Comparison of ENCODE assay signal across 8 mouse cellular contexts in genomic region chr11:87422511-87423340, GRCm38 (mm10). TPM values are rescaled to one million over a fixed set of nuclear protein-coding genes. Genes with fewer than 3 reads are reported as not detected.
DNase-seq lines count a peak whose midpoint lies in the region; ATAC-seq and TF ChIP-seq lines count a peak whose summit lies in the region.

No protein-coding gene starts in this region.

- H3K27me3 ChIP-seq in heart, embryonic 15.5 days = no peaks in the 10 kb centered on the region
- no peaks in the 10 kb centered on the region for H3K27me3 ChIP-seq in liver, embryonic 14.5 days (ENCODE audit: control insufficient read depth, insufficient read depth, low read length)
- no peaks in the 10 kb centered on the region for H3K27me3 ChIP-seq in neural tube, embryonic 11.5 days (ENCODE audit: control insufficient read depth, insufficient read depth, low read length)
- no peaks in the 10 kb centered on the region for H3K27me3 ChIP-seq in stomach, postnatal 0 days (ENCODE audit: control insufficient read depth, insufficient read depth, low read length)

- peak overlapping the region; percentile 50 for H3K4me3 ChIP-seq in heart, embryonic 15.5 days
- peak overlapping the region; percentile 44 to 64; a peak in 3 of 4 replicates for H3K4me3 ChIP-seq in liver, embryonic 14.5 days (ENCODE audit: insufficient read depth in 1 of 2, low read depth in 2 of 2, low read length in 2 of 2)
- H3K4me3 ChIP-seq in neural tube, embryonic 11.5 days (ENCODE audit: low read depth, low read length) = peak overlapping the region; percentile 18; the same call in 1 of the 2 replicates
- peak overlapping the region; percentile 37 for H3K4me3 ChIP-seq in stomach, postnatal 0 days (ENCODE audit: low read depth, low read length)

- peaks cover 18% of the 10 kb centered on the region for H3K4me1 ChIP-seq in heart, embryonic 15.5 days (replicated peaks)
- peaks cover 8 to 11% of the 10 kb centered on the region in 2 experiments; a peak in 3 of 4 replicates for H3K4me1 ChIP-seq in liver, embryonic 14.5 days (replicated peaks; ENCODE audit: control insufficient read depth in 2 of 2, insufficient read depth in 2 of 2, low read length in 1 of 2)
- H3K4me1 ChIP-seq in neural tube, embryonic 11.5 days (ENCODE audit: control insufficient read depth, insufficient read depth, low read length) = no peaks in the 10 kb centered on the region; the same call in 1 of the 2 replicates
- H3K4me1 ChIP-seq in stomach, postnatal 0 days (replicated peaks; ENCODE audit: control insufficient read depth, insufficient read depth) = no peaks in the 10 kb centered on the region

- no peak for TF ChIP-seq CTCF in liver, embryonic 14.5 days (IDR thresholded peaks at IDR 0.05; ENCODE audit: low read depth)
- no peak for TF ChIP-seq CTCF in stomach, postnatal 0 days (IDR thresholded peaks at IDR 0.05; ENCODE audit: low read depth)

- peak overlapping the region; percentile 51 for H3K9ac ChIP-seq in heart, embryonic 15.5 days
- H3K9ac ChIP-seq in liver, embryonic 14.5 days (replicated peaks) = peak overlapping the region; percentile 87
- H3K9ac ChIP-seq in neural tube, embryonic 11.5 days (ENCODE audit: low read length) = peak overlapping the region; percentile 20
- peak overlapping the region; percentile 50 for H3K9ac ChIP-seq in stomach, postnatal 0 days (ENCODE audit: low read length)

- under 1% methylated on average over 26 of the region's 26 CpGs for WGBS in heart, embryonic 15.5 days
- WGBS in liver, embryonic 14.5 days (ENCODE audit: insufficient replicate concordance) = under 1% methylated on average over 26 of the region's 26 CpGs
- WGBS in neural tube, embryonic 11.5 days = under 1% methylated on average over 26 of the region's 26 CpGs
- under 1% methylated on average over 26 of the region's 26 CpGs for whole genome bisulfite sequencing in stomach, postnatal 0 days

- peak; percentile 81 for TF ChIP-seq EP300 in liver, embryonic 14.5 days (IDR thresholded peaks at IDR 0.05; ENCODE audit: low read depth)
- TF ChIP-seq EP300 in stomach, postnatal 0 days (optimal IDR thresholded peaks at IDR 0.05) = peak; percentile 98

- H3K27ac ChIP-seq in heart, embryonic 15.5 days = peak overlapping the region; percentile 83
- H3K27ac ChIP-seq in liver, embryonic 14.5 days = peak overlapping the region; percentile 89
- H3K27ac ChIP-seq in neural tube, embryonic 11.5 days (ENCODE audit: low read depth, low read length) = peak overlapping the region; percentile 51; the same call in 1 of the 2 replicates
- peak overlapping the region; percentile 85 for H3K27ac ChIP-seq in stomach, postnatal 0 days (replicated peaks)

- H3K4me2 ChIP-seq in heart, embryonic 15.5 days = peak overlapping the region; percentile 73
- H3K4me2 ChIP-seq in liver, embryonic 14.5 days (ENCODE audit: low read depth) = peak overlapping the region; percentile 92
- H3K4me2 ChIP-seq in neural tube, embryonic 11.5 days (ENCODE audit: low read depth) = peak overlapping the region; percentile 36
- H3K4me2 ChIP-seq in stomach, postnatal 0 days (replicated peaks; ENCODE audit: low read depth) = peak overlapping the region; percentile 56

- DNase-seq in CD8-positive naive resting alpha-beta T cell, adult 2 months (ENCODE audit: low read depth in 2 of 2, low spot score in 2 of 2) = peak; percentile 84 to 85
- peak; percentile 87 for DNase-seq in c-Kit-negative CD71-positive TER-119-positive erythroid progenitor cells, embryonic 14.5 days (ENCODE audit: low read depth, low spot score)
- peak; percentile 91 for DNase-seq in fibroblast of lung, adult 2 months (ENCODE audit: low read depth)
- peak; percentile 82 to 90 for DNase-seq in kidney, postnatal 25 days
- peak; percentile 87 to 89 (median 88) for DNase-seq in liver, embryonic 14.5 days (ENCODE audit: low read depth in 3 of 3, low spot score in 3 of 3)
- DNase-seq in neural tube, embryonic 11.5 days (ENCODE audit: low spot score) = peak; percentile 78
- DNase-seq in stomach, postnatal 0 days (ENCODE audit: low spot score) = peak; percentile 73

- H3K9me3 ChIP-seq in heart, embryonic 15.5 days (replicated peaks) = no peaks in the 10 kb centered on the region
- H3K9me3 ChIP-seq in liver, embryonic 14.5 days (ENCODE audit: control insufficient read depth, low read length) = no peaks in the 10 kb centered on the region
- no peaks in the 10 kb centered on the region for H3K9me3 ChIP-seq in neural tube, embryonic 11.5 days (ENCODE audit: control insufficient read depth, low read length)
- H3K9me3 ChIP-seq in stomach, postnatal 0 days (ENCODE audit: control insufficient read depth, low read length) = no peaks in the 10 kb centered on the region

- peak; percentile 81 for ATAC-seq in heart, embryonic 15.5 days (replicated peaks; ENCODE audit: insufficient number of reproducible peaks, insufficient read depth, low FRiP score, low read depth)
- ATAC-seq in liver, embryonic 14.5 days (ENCODE audit: insufficient read depth) = peak; percentile 72
- ATAC-seq in neural tube, embryonic 11.5 days (ENCODE audit: insufficient read depth, low FRiP score, low TSS enrichment) = peak; percentile 74
- peak; percentile 83 for ATAC-seq in stomach, postnatal 0 days (ENCODE audit: low FRiP score, low TSS enrichment)

- no peaks in the 10 kb centered on the region for H3K36me3 ChIP-seq in heart, embryonic 15.5 days
- no peaks in the 10 kb centered on the region for H3K36me3 ChIP-seq in liver, embryonic 14.5 days (replicated peaks; ENCODE audit: control insufficient read depth, insufficient read depth, low read depth)
- H3K36me3 ChIP-seq in neural tube, embryonic 11.5 days (ENCODE audit: control insufficient read depth, insufficient read depth, low read length) = no peaks in the 10 kb centered on the region
- H3K36me3 ChIP-seq in stomach, postnatal 0 days (ENCODE audit: control insufficient read depth, insufficient read depth, low read length) = no peaks in the 10 kb centered on the region

RNA-seq across cellular contexts. Expression of gene Tex14, which starts 17.9 kb away (rescaled TPM):
- polyA plus RNA-seq in heart, embryonic 15.5 days (2015; fragmentation: Nextera tagmentation; extraction: Ambion mirVana) = 0.24 and 0.27 TPM in 2 replicates
- 0.01 and 0.06 TPM in 2 replicates for polyA plus RNA-seq in liver, embryonic 14.5 days (2012; rRNA removed)
- polyA plus RNA-seq in liver, embryonic 14.5 days (2014; fragmentation: Nextera tagmentation; extraction: Ambion mirVana) = not detected in 2 replicates
- 0.45 and 0.61 TPM in 2 replicates for polyA plus RNA-seq in neural tube, embryonic 11.5 days (2014; fragmentation: Nextera tagmentation; extraction: Ambion mirVana)
- polyA plus RNA-seq in stomach, postnatal 0 days (2015; fragmentation: Nextera tagmentation; extraction: Ambion mirVana) = 0.98 and 1.6 TPM in 2 replicates

RNA-seq across cellular contexts. Expression of gene Rad51c, which starts 18.0 kb away (rescaled TPM):
- 8.5 and 9.5 TPM in 2 replicates for polyA plus RNA-seq in heart, embryonic 15.5 days (2015; fragmentation: Nextera tagmentation; extraction: Ambion mirVana)
- polyA plus RNA-seq in liver, embryonic 14.5 days (2012; rRNA removed) = 2.0 and 4.0 TPM in 2 replicates
- 4.3 and 4.4 TPM in 2 replicates for polyA plus RNA-seq in liver, embryonic 14.5 days (2014; fragmentation: Nextera tagmentation; extraction: Ambion mirVana)
- 13.0 and 13.4 TPM in 2 replicates for polyA plus RNA-seq in neural tube, embryonic 11.5 days (2014; fragmentation: Nextera tagmentation; extraction: Ambion mirVana)
- 1.7 and 1.8 TPM in 2 replicates for polyA plus RNA-seq in stomach, postnatal 0 days (2015; fragmentation: Nextera tagmentation; extraction: Ambion mirVana)

Comparison
In these comparisons a context has a peak if more than half of its experiments do, and no peak if none do; other contexts are left out.
1. Peak in every context shown above with its lines: DNase-seq, ATAC-seq, H3K4me3 ChIP-seq and H3K27ac ChIP-seq.
2. H3K4me2 ChIP-seq: peak in every context shown above with its lines; median percentile 92 in liver, embryonic 14.5 days; 73 in heart, embryonic 15.5 days; 56 in stomach, postnatal 0 days; 36 in neural tube, embryonic 11.5 days.
3. H3K9ac ChIP-seq: peak in every context shown above with its lines; median percentile 87 in liver, embryonic 14.5 days; 51 in heart, embryonic 15.5 days; 50 in stomach, postnatal 0 days; 20 in neural tube, embryonic 11.5 days.